Mouse (Mus musculus): ENCODE measurements around the gene Zfp595.
"Not testable (repeated sequence)": the region's sequence is repeated elsewhere in the genome, so short reads cannot be mapped to it uniquely, and the experiment has no call there.

- TF ChIP-seq EP300 (IDR thresholded peaks at IDR 0.05; ENCODE audit: low read depth): not testable (repeated sequence)
- TF ChIP-seq CTCF (IDR thresholded peaks at IDR 0.05; ENCODE audit: low read depth): peak; percentile 32
Observed at GRCm38 (mm10) chr13:67376255-67376654, 43.9 kb upstream of the Zfp595 start.

Measured in liver, postnatal 0 days (tissue).